Mouse (Mus musculus) kidney, embryonic 16.5 days (tissue): ENCODE data around the gene Gm47996. TPM values are rescaled to one million over a fixed set of nuclear protein-coding genes. Genes with fewer than 3 reads are reported as not detected.
"Not testable (repeated sequence)": the region's sequence is repeated elsewhere in the genome, so short reads cannot be mapped to it uniquely, and the experiment has no call there.

ENCODE experiments used
- ATAC-seq: fragments of 200-750 bp; cut with Nextera tagmentation; 2 replicates; pipeline ENCODE4 v1.8.0; 2017; ENCODE audit warnings: moderate TSS enrichment; ENCODE audit not compliant: low FRiP score, low TSS enrichment
- H3K27ac ChIP-seq: fragments of 300-500 bp; sonication (generic); 2 replicates; pipeline ENCODE4 v1.5.1; 2014; ENCODE audit warnings: low read length
- H3K27me3 ChIP-seq: fragments of 300-500 bp; sonication (generic); 2 replicates; pipeline ENCODE4 v1.6.1; 2014; ENCODE audit warnings: low read length, control low read depth, mixed read lengths; ENCODE audit not compliant: insufficient read depth
- H3K36me3 ChIP-seq: fragments of 300-500 bp; sonication (generic); 2 replicates; pipeline ENCODE4 v1.6.1; 2014; ENCODE audit warnings: low read length, control low read depth, mixed read lengths; ENCODE audit not compliant: insufficient read depth
- H3K4me1 ChIP-seq: fragments of 300-500 bp; sonication (generic); 2 replicates; pipeline ENCODE4 v1.6.1; 2014; ENCODE audit warnings: low read length, control low read depth, mixed read lengths; ENCODE audit not compliant: insufficient read depth
- H3K4me2 ChIP-seq: fragments of 300-500 bp; sonication (generic); replicated peaks from 2 replicates; pipeline ENCODE4 v1.6.1; 2014; ENCODE audit warnings: low read depth, low read length
- H3K4me3 ChIP-seq: fragments of 300-500 bp; sonication (generic); 2 replicates; pipeline ENCODE4 v1.5.1; 2014; ENCODE audit warnings: mild to moderate bottlenecking, low read length
- H3K9ac ChIP-seq: fragments of 300-500 bp; sonication (generic); replicated peaks from 2 replicates; pipeline ENCODE4 v1.6.1; 2014; ENCODE audit warnings: low read length
- H3K9me3 ChIP-seq: fragments of 300-500 bp; sonication (generic); 2 replicates; pipeline ENCODE4 v1.6.1; 2016; ENCODE audit warnings: low read length, control low read depth
- WGBS: fragments of 180-500 bp; shearing (Covaris S2); extraction: QIAGEN DNeasy Blood & Tissue Kit; methylation state at CpG from one replicate; pipeline ENCODE4 v1.1.7; 2014; 5-methylcytosine and 5-hydroxymethylcytosine counted together
- polyA plus RNA-seq: library from polyadenylated mRNA; unstranded; fragments of >200 nt; fragmentation: Nextera tagmentation; extraction: Ambion mirVana; gene quantifications from 2 replicates; pipeline ENCODE4 v1.2.1, GENCODE M21; 2015

Gm47996 gene
- polyA plus RNA-seq, 1 experiment from 2014 or later = 0.67 TPM

GRCm38 (mm10) chr1:151182266-151182665 is 27.7 kb upstream of the Gm47996 start, which contains the start of gene Gm47985:
Gene Gm47985, plus strand, starts transcription at chr1:151182537.
- no CpG with 5 or more reads among the region's 7 CpGs for WGBS
- not testable (repeated sequence) for H3K4me3 ChIP-seq, H3K4me2 ChIP-seq, H3K27me3 ChIP-seq, H3K9me3 ChIP-seq, ATAC-seq, H3K36me3 ChIP-seq, H3K9ac ChIP-seq, H3K27ac ChIP-seq
- peaks cover 11% of the 10 kb centered on the region for H3K4me1 ChIP-seq

GRCm38 (mm10) chr1:151186186-151186585 is 23.7 kb upstream of the Gm47996 start:
- H3K9ac ChIP-seq, H3K9me3 ChIP-seq, H3K4me2 ChIP-seq, H3K27ac ChIP-seq, H3K4me3 ChIP-seq, H3K27me3 ChIP-seq, H3K36me3 ChIP-seq, H3K4me1 ChIP-seq: not testable (repeated sequence)
- 72% methylated on average over 3 of the region's 3 CpGs for WGBS
- peak; percentile 63 for ATAC-seq

GRCm38 (mm10) chr1:151186879-151187424 is 23.0 kb upstream of the Gm47996 start:
- not testable (repeated sequence) for ATAC-seq, H3K36me3 ChIP-seq, H3K27me3 ChIP-seq, H3K9me3 ChIP-seq, H3K27ac ChIP-seq, H3K4me3 ChIP-seq, H3K4me2 ChIP-seq, H3K9ac ChIP-seq, H3K4me1 ChIP-seq
- 69% methylated on average over 4 of the region's 4 CpGs for WGBS

- Histone ChIP-seq H3K4me2 (no peak overlapping the region), H3K27me3 (no peaks in the 10 kb centered on the region), H3K4me3 (no peak overlapping the region), H3K36me3 (no peaks in the 10 kb centered on the region), H3K27ac (0 out of 2 replicates have a peak overlapping the region, but pooled peaks have one; percentile 14), H3K9ac (no peak overlapping the region), H3K4me1 (no peaks in the 10 kb centered on the region), H3K9me3 (no peaks in the 10 kb centered on the region)
- no peak for ATAC-seq
- WGBS = 84% methylated on average over 4 of the region's 4 CpGs
Measured at GRCm38 (mm10) chr1:151188469-151188868, 21.5 kb upstream of the Gm47996 start.

- ATAC-seq, H3K4me1 ChIP-seq, H3K9ac ChIP-seq, H3K27ac ChIP-seq, H3K27me3 ChIP-seq, H3K36me3 ChIP-seq, H3K9me3 ChIP-seq, H3K4me3 ChIP-seq, H3K4me2 ChIP-seq: not testable (repeated sequence)
- no CpG with 5 or more reads among the region's 7 CpGs for WGBS
Measured at GRCm38 (mm10) chr1:151192075-151192474, 17.9 kb upstream of the Gm47996 start, which contains the start of gene Gm8947. Gene Gm8947, plus strand, starts transcription at chr1:151192376.

- H3K4me1 ChIP-seq, H3K27ac ChIP-seq, H3K4me3 ChIP-seq, H3K36me3 ChIP-seq, ATAC-seq, H3K9me3 ChIP-seq, H3K4me2 ChIP-seq, H3K9ac ChIP-seq, H3K27me3 ChIP-seq: not testable (repeated sequence)
- WGBS = 89% methylated on average over 13 of the region's 15 CpGs
Measured at GRCm38 (mm10) chr1:151192739-151193138, 17.2 kb upstream of the Gm47996 start.

- not testable (repeated sequence) for H3K4me1 ChIP-seq, ATAC-seq, H3K36me3 ChIP-seq, H3K27ac ChIP-seq, H3K4me3 ChIP-seq, H3K9me3 ChIP-seq, H3K27me3 ChIP-seq, H3K4me2 ChIP-seq, H3K9ac ChIP-seq
- 66% methylated on average over 4 of the region's 4 CpGs for WGBS
Measured at GRCm38 (mm10) chr1:151195986-151196385, 13.9 kb upstream of the Gm47996 start.

- H3K9me3 ChIP-seq, H3K27ac ChIP-seq, H3K9ac ChIP-seq, ATAC-seq, H3K36me3 ChIP-seq, H3K27me3 ChIP-seq, H3K4me3 ChIP-seq, H3K4me2 ChIP-seq, H3K4me1 ChIP-seq: not testable (repeated sequence)
- 62% methylated on average over 3 of the region's 3 CpGs for WGBS
Measured at GRCm38 (mm10) chr1:151196690-151197089, 13.2 kb upstream of the Gm47996 start.

GRCm38 (mm10) chr1:151198120-151198519 is 11.8 kb upstream of the Gm47996 start, which contains the start of gene Gm47995:
Gene Gm47995, plus strand, starts transcription at chr1:151198448.
- not testable (repeated sequence) for ATAC-seq, H3K36me3 ChIP-seq, H3K4me3 ChIP-seq, H3K4me2 ChIP-seq, H3K9me3 ChIP-seq, H3K9ac ChIP-seq, H3K4me1 ChIP-seq, H3K27me3 ChIP-seq, H3K27ac ChIP-seq
- 78% methylated on average over 2 of the region's 4 CpGs for WGBS

- ATAC-seq = peak; percentile 63; the same call in 1 of the 2 replicates
- H3K9me3 ChIP-seq, H3K36me3 ChIP-seq: not testable (repeated sequence)
Measured at GRCm38 (mm10) chr1:151200620-151201019, 9.3 kb upstream of the Gm47996 start.

More at GRCm38 (mm10) chr1:151200620-151201019, 9.3 kb upstream of the Gm47996 start:
- not testable (repeated sequence) for H3K4me3 ChIP-seq, H3K27me3 ChIP-seq, H3K27ac ChIP-seq, H3K9ac ChIP-seq, H3K4me2 ChIP-seq, H3K4me1 ChIP-seq
